Mouse (Mus musculus) bone marrow macrophage, adult 2 months (primary cell): ENCODE data around the gene Akap1.

Experiments
- CTCF ChIP-seq: IDR thresholded peaks from 2 replicates; pipeline ENCODE4 v1.5.1; 2012; ENCODE audit warnings: low read depth, mild to moderate bottlenecking, low read length, moderate library complexity
- POLR2A ChIP-seq: IDR thresholded peaks from 2 replicates; pipeline ENCODE4 v1.6.1; 2012; ENCODE audit warnings: mild to moderate bottlenecking, low read depth, low read length, borderline replicate concordance

- no peak for TF ChIP-seq POLR2A
- TF ChIP-seq CTCF: no peak
Measured at GRCm38 (mm10) chr11:88863071-88863903, 1.1 kb downstream of the Akap1 start.
